In the genomic region with DNA sequence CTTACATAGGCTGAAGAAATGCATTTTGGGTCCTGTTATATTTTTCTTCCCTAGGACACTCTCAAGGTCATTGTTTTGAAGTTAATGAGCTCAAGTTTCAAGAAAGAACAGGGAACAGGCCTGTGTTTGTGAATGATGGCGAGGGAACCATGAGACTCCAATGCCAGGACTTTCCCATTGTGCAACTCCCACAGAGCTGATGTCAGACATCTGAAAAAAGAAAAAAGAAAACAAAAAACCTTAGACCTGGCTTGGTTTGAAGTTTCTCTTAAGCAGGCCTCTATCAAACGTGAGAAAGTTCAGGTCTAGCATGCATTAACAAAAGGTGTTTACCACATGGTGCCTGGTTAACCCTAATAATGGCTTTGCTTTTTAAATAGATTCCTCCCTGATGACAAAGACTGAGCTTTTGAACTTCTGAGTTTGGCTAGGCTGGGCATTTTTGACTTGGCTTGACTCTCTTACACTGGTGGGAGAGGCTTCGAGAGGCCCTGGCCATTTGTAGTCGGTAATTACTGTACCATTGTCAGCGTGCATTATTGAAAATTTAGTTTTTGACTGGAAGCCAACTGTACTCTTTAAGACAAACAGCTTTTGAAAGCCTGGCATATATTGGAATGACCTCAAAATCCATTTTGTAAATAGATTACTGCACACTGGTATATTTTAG, we compare ENCODE assay signal across 32 mouse cellular contexts. TPM values are rescaled to one million over a fixed set of nuclear protein-coding genes. Genes with fewer than 3 reads are reported as not detected.
A peak's percentile ranks its signal among the peaks of the same experiment; 100 is the strongest.
DNase-seq lines count a peak whose midpoint lies in the region; TF ChIP-seq lines count a peak whose summit lies in the region.
"Had no signal": no experiment of that assay in that cellular context is flagged by ENCODE, and none has a peak within 500 bp of the region (broad histone marks: within the 10 kb centered on the region; RNA-seq: fewer than 3 reads in every experiment).

No protein-coding gene starts in this region.

- no peak overlapping the region for H3ac ChIP-seq in myocyte (ENCODE audit: control insufficient read depth, insufficient read length)

- H3K4me3 ChIP-seq in gastrocnemius, adult 2 months: no peak overlapping the region
- H3K4me3 ChIP-seq in myocyte: no peak overlapping the region
- H3K4me3 ChIP-seq: embryonic facial prominence, embryonic 12.5 days; heart, embryonic 10.5 days; hindbrain, embryonic 12.5 days; intestine, embryonic 15.5 days; limb, embryonic 10.5 days; limb, embryonic 15.5 days; liver, embryonic 15.5 days; neural tube, embryonic 15.5 days had no signal

- no peak for TF ChIP-seq CTCF in gastrocnemius, adult 2 months (IDR thresholded peaks at IDR 0.05)

- peak; percentile 41 for DNase-seq in adrenal gland, adult 2 months
- DNase-seq in adrenal gland, adult 18-20 months (ENCODE audit: low spot score in 2 of 2): no peak
- DNase-seq in gastrocnemius, adult 2 months: no peak
- no peak for DNase-seq in gastrocnemius, postnatal 10 days
- peak; percentile 29 for DNase-seq in lung, postnatal 36 days
- no peak for DNase-seq in lung, postnatal 25 days (ENCODE audit: low spot score)
- DNase-seq in layer of hippocampus, postnatal 14 days (ENCODE audit: low spot score in 2 of 2): no peak
- DNase-seq: cerebellum, adult 8-10 months; cerebellum, postnatal 36 days; forebrain, postnatal 0 days; heart, postnatal 36 days; kidney, adult 2 months; kidney, postnatal 4 days; layer of hippocampus, postnatal 36 days; lung, embryonic 14.5 days; midbrain, embryonic 14.5 days; retina, postnatal 1 day; right cerebral cortex, postnatal 14 days; thymus, postnatal 25 days had no signal

- intact Hi-C loops in gastrocnemius, adult 2 months (cut with DNase I): no loop called here

- H3K27ac ChIP-seq in gastrocnemius, adult 2 months: peak overlapping the region; percentile 46; the same call in 1 of the 2 replicates
- H3K27ac ChIP-seq: embryonic facial prominence, embryonic 12.5 days; heart, embryonic 10.5 days; hindbrain, embryonic 12.5 days; hindbrain, postnatal 0 days; intestine, embryonic 15.5 days; kidney, postnatal 0 days; limb, embryonic 10.5 days; limb, embryonic 15.5 days; liver, embryonic 15.5 days; neural tube, embryonic 15.5 days had no signal

- no peak for TF ChIP-seq POLR2A in myocyte (IDR thresholded peaks at IDR 0.05; ENCODE audit: insufficient read length, low read depth)

- H3K79me2 ChIP-seq in myocyte (ENCODE audit: control insufficient read depth, insufficient read depth): no peaks in the 10 kb centered on the region

- H3K4me2 ChIP-seq in myocyte (ENCODE audit: low read depth): no peak overlapping the region
- H3K4me2 ChIP-seq: embryonic facial prominence, embryonic 12.5 days; hindbrain, embryonic 12.5 days; intestine, embryonic 15.5 days; limb, embryonic 15.5 days; liver, embryonic 15.5 days; lung, embryonic 14.5 days; neural tube, embryonic 15.5 days had no signal

- H3K36me3 ChIP-seq in myocyte (ENCODE audit: control insufficient read depth, insufficient read depth): no peaks in the 10 kb centered on the region
- H3K36me3 ChIP-seq: embryonic facial prominence, embryonic 12.5 days; heart, embryonic 10.5 days; hindbrain, embryonic 12.5 days; intestine, embryonic 15.5 days; limb, embryonic 10.5 days; limb, embryonic 15.5 days; liver, embryonic 15.5 days; neural tube, embryonic 15.5 days had no signal

- H3K27me3 ChIP-seq in myocyte (ENCODE audit: control insufficient read depth, insufficient read depth, insufficient read length): no peaks in the 10 kb centered on the region
- H3K27me3 ChIP-seq: CH12.LX; embryonic facial prominence, embryonic 12.5 days; hindbrain, embryonic 12.5 days; intestine, embryonic 15.5 days; limb, embryonic 15.5 days; liver, embryonic 15.5 days; neural tube, embryonic 15.5 days; Patski had no signal

TF ChIP-seq in myocyte, 11 proteins besides CTCF, POLR2A, EP300 and RAD21:
- no peak for TF ChIP-seq MYOD1 (IDR thresholded peaks at IDR 0.05; ENCODE audit: control insufficient read depth in 1 of 3, insufficient read length in 2 of 3, low read depth in 2 of 3)
- 0 out of 2 replicates have a peak, but pooled peaks have one; percentile 26 for TF ChIP-seq CEBPB (IDR thresholded peaks at IDR 0.05; ENCODE audit: insufficient read depth, poor library complexity, severe bottlenecking)

RNA-seq across cellular contexts. Expression of a gene that starts 29.9 kb away (rescaled TPM):
- total RNA-seq in adrenal gland, adult 2 months (2021): 100 to 1,000 TPM in 1 of 2 experiments, 10 to 100 TPM in 1; 84.3 to 124 TPM
- 36.3 and 42.9 TPM in 2 replicates for polyA plus RNA-seq in adrenal gland, adult 2 months (2012; rRNA removed)
- total RNA-seq in adrenal gland, adult 18-20 months (2021): 100 to 1,000 TPM; 102 to 116 TPM
- total RNA-seq in gastrocnemius, adult 2 months (2021): 10 to 100 TPM; 32.9 to 41.0 TPM
- total RNA-seq in gastrocnemius, postnatal 10 days (2021): 10 to 100 TPM; 28.4 to 33.3 TPM
- polyA plus RNA-seq in myocyte (2012; fragmentation: generic; extraction: Trizol): 74.1 TPM
- total RNA-seq in layer of hippocampus, postnatal 14 days (2021): 10 to 100 TPM; 12.0 to 14.0 TPM

Comparison
In these comparisons a context has a peak if more than half of its experiments do, and no peak if none do; other contexts are left out.
1. DNase-seq: peak in adrenal gland, adult 2 months (single experiment) and lung, postnatal 36 days (single experiment); none in adrenal gland, adult 18-20 months (0 of 2), gastrocnemius, adult 2 months (single experiment), gastrocnemius, postnatal 10 days (single experiment), lung, postnatal 25 days (single experiment) and layer of hippocampus, postnatal 14 days (0 of 2).